ENCODE assay signal across 26 mouse cellular contexts in genomic region chr13:16069079-16069478, GRCm38 (mm10).
"Had no signal": no experiment of that assay in that cellular context is flagged by ENCODE, and none has a peak within 500 bp of the region (broad histone marks: within the 10 kb centered on the region; RNA-seq: fewer than 3 reads in every experiment).

No protein-coding gene starts in this region.

- H3K4me2 ChIP-seq: heart, embryonic 11.5 days; heart, embryonic 13.5 days; heart, embryonic 15.5 days; hindbrain, embryonic 13.5 days; hindbrain, embryonic 15.5 days; kidney, embryonic 15.5 days; limb, embryonic 13.5 days; limb, embryonic 15.5 days had no signal

- H3K27me3 ChIP-seq: heart, embryonic 13.5 days; heart, embryonic 15.5 days; hindbrain, embryonic 13.5 days; hindbrain, embryonic 15.5 days; kidney, embryonic 15.5 days; limb, embryonic 13.5 days; limb, embryonic 15.5 days had no signal

- H3K4me3 ChIP-seq: gastrocnemius, adult 2 months; heart, adult 2 months; heart, embryonic 13.5 days; heart, embryonic 15.5 days; hindbrain, embryonic 13.5 days; hindbrain, embryonic 15.5 days; kidney, embryonic 15.5 days; limb, embryonic 13.5 days; limb, embryonic 15.5 days had no signal

- H3K36me3 ChIP-seq: heart, embryonic 13.5 days; heart, embryonic 15.5 days; hindbrain, embryonic 13.5 days; hindbrain, embryonic 15.5 days; kidney, embryonic 15.5 days; limb, embryonic 13.5 days; limb, embryonic 15.5 days had no signal

- H3K4me1 ChIP-seq: heart, embryonic 13.5 days; heart, embryonic 15.5 days; hindbrain, embryonic 13.5 days; hindbrain, embryonic 15.5 days; kidney, embryonic 15.5 days; limb, embryonic 13.5 days; limb, embryonic 15.5 days had no signal

- H3K9me3 ChIP-seq: heart, embryonic 13.5 days; heart, embryonic 15.5 days; hindbrain, embryonic 13.5 days; hindbrain, embryonic 15.5 days; kidney, embryonic 15.5 days; limb, embryonic 13.5 days; limb, embryonic 15.5 days had no signal

- DNase-seq: gastrocnemius, adult 2 months; gastrocnemius, postnatal 10 days; gastrocnemius, postnatal 36 days; heart, adult 11 months; heart, adult 2 months; heart, postnatal 14 days; heart, postnatal 36 days; kidney, adult 11 months; kidney, adult 2 months; kidney, adult 9 months; kidney, postnatal 14 days; kidney, postnatal 36 days; layer of hippocampus, adult 9-11 months; layer of hippocampus, postnatal 36 days; left cerebral cortex, postnatal 4 days had no signal

- ATAC-seq: hindbrain, postnatal 0 days; intestine, embryonic 16.5 days had no signal

- H3K9ac ChIP-seq: heart, embryonic 13.5 days; heart, embryonic 15.5 days; hindbrain, embryonic 13.5 days; hindbrain, embryonic 15.5 days; kidney, embryonic 15.5 days; limb, embryonic 13.5 days; limb, embryonic 15.5 days had no signal

- H3K27ac ChIP-seq: gastrocnemius, adult 2 months; heart, adult 2 months; heart, embryonic 13.5 days; heart, embryonic 15.5 days; hindbrain, embryonic 13.5 days; hindbrain, embryonic 15.5 days; hindbrain, postnatal 0 days; kidney, embryonic 15.5 days; kidney, postnatal 0 days; limb, embryonic 13.5 days; limb, embryonic 15.5 days had no signal
